Mouse (Mus musculus): ENCODE measurements around the gene Colgalt1.
A peak's percentile ranks its signal among the peaks of the same experiment; 100 is the strongest.

The Colgalt1 gene

DNA sequence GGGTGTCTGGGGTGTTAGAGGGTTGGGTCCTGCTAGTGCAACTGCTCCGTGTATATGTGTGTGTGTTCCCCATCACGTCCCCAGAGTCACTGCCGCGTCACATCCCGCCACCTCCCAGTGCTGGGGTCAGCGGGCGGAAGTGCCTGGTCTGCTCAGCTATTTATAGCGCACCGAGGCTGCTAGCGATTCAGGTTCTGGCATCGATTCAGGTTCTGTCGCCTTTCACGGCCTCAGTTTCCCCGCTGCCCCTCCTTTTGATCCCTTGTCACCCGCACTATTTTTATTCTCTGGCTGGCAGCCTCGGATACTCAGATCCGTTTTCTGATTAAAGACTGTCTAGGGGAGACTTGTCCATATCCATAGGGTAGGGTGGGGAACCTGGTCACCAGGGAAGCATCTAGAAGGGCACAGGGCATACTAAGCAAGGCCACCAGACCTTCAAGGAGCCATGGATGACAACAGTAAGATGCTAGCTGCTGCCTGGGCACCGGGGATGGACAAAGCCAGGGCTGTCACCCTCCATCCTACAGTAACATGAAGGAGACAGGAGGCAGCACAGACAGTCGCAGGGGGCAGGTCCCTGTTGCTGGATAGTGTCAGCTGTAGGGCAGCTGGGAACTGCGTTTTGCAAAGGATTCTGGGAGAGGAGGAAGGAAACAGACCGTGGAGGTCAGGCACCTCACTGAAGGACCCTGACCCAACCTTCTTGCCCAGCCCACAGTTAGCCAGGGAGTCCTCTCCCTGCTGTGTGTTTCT, 57.6 kb downstream of the Colgalt1 start:
- DNase-seq (ENCODE audit: extremely low read depth, low read depth): peak; percentile 59

DNA sequence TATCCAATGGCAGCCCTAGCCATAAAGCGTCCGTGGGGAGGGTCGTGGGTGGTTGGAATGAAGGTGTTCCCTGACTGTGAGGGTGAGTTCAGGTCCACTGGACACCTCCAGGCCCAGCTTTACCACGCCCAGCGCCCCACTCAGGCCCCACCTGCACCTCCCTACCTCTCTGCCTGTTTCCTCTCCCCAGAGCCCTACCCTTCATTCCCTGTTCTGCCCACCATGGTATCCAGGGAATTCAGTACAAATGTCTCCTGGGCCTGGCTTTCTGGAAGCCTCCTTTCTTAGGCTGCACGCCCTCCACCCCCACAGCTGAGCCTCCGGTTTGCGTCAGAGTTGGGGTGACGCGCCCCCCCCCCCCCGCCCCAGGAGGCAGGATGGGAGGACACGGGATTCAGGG, 59.4 kb downstream of the Colgalt1 start:
- DNase-seq (ENCODE audit: extremely low read depth, low read depth): no peak

DNA sequence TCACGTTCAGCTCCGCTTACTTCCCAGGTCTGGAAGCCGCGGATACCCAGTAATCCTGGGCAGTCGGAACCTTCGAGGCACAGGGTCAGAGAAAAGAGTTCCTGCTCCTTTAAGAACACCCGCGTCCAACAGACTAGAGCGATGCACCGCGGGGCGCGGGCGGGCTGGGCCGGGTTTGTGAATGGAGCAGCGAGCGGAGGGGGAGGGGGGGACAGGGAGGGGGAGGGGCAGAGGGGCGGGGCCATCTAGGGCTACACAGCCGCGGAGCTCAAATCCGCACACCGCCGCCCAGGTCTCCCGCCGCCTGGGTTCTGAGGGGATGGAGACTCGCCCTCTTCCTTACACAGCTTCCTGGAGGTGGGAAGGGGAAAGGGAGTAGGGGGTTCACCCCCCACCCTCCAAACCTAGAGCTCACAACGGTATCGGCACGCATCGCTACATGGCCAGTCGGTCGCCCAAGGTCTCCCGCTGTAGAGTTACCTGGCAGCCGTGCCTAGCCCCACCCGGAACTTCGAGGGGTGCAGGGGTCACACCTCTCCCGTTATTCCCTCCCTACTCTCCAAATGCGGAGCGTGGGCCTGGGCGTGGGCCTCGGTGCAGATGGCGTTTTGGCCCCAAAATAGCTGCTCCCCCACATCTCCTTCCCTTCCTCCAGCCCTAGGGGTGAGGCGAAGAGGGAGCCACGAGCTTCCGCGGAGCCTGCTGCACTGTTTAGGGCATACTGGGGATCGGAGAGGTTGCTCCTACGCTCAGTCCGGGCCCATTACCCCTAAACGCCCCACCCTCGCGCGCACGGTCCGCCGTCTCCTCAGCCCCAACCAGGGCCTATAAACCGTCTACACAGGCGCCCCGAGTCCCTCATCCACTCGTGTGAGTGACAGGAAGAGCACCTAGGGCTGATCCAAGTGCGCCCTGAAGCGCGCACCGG, 60.1 kb downstream of the Colgalt1 start:
- no peak for DNase-seq (ENCODE audit: extremely low read depth, low read depth)

DNA sequence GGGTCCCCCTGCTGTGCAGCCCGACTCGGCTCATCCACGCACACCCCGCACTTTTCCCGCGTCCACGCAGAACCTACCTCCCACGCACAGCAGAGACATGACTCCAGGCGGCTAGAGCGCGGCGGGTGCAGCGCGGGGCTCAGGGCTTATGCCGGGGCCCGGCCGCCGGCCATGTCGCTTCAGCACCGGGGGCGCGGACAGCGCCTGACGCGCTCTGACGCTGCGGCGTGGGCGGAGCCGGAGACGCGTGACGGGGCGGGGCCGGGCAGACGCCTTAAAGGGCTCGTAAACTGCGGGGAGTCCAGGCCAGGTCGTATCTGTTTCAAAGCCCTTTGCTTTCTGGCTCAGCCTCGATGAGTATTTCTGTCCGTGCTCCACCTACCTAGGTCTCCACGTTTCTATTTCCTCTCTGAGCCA, 60.8 kb downstream of the Colgalt1 start, which contains the start of gene Unc13a:
TSS of gene Unc13a (minus strand) at position 209 of the 417 bp plus-strand sequence.
- no peak for DNase-seq (ENCODE audit: extremely low read depth, low read depth)

DNA sequence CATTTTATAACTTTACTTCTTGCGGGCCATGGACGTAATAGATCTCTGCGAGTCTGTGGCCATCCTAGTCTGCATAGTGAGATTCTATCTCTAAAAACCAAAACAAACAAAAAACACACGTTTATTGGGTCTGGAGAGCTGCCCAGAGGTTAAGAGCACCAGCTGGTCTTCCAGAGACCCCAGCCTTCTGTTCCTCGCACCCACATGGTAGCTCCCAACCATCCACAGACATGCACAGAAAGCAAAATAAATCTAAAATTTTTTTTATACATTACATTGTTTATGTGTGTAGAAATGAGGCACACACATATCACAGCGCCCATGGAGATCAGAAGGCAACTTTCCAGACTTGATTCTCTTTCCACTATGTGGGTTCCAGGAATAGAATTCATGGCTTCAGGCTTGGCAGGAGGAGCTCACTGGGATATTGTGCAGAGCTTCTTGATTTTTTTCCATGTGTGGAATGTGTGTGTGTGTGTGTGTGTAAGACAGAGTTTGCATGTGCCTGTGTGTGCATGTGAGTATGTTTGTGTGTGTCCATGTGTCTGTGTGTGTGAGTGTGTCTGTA, 61.5 kb downstream of the Colgalt1 start:
- no peak for DNase-seq (ENCODE audit: extremely low read depth, low read depth)

DNA sequence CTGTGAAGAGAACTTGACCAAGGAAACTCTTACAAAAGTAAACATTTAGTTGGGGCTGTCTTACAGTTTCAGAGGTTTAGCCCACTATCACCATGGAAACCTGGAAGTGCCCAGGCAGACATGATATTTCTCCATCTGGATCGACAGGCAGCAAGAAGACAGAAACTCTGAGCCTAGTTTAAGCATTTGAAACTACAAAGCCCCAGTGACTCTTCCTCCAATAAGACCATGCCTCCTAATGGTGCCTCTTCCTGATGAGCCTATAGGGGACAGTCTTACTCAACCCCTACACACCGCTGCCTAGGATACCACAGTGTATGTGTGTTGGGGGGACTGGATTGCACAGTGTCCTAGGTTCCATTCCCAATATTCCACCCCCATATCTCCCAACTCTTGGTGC, 63.3 kb downstream of the Colgalt1 start:
- no peak for DNase-seq (ENCODE audit: extremely low read depth, low read depth)
